ENCODE assay signal across 8 mouse cellular contexts in the genomic region with DNA sequence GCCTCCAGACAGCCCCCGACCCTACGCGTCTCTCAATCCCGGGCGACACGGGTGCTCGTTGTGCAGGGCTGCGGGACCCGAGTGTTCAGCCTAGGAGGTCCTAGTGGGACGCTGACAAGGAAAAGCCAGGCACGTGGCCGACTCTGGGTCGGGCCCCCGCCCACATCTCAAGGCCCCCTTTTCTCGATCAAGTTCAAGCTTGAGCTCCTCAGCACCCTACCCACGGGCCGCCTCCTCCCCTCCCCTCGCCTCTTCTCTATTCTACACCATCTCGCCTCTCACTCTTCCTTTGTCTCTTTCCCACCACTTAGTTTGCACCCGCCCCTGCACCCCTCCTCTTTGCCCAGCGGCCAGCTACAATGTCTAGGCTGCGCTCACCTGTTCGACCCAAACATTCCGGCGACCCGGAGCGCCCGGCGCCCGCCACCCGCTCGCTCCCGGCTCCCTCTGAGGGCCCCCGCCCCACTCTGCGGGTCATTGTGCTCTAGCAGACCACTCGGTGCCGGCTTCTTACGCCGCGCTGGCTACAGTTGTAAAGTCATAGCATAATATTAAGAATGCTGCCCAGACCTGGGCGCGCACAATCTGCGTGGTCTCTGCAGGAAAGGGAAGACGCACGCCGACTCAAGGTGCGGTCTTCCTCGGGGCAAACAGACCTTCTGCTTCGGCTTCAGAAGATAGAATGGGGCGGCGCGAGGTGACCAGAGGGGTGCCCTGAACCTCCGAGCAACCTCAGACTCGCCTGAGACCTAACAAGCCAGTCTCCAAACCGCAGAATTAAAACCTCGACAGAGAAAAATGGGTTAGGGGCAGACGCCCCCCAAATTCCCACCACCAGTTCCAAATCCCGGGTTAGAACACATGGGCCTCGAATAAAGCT. TPM values are rescaled to one million over a fixed set of nuclear protein-coding genes. Genes with fewer than 3 reads are reported as not detected.
DNase-seq lines count a peak whose midpoint lies in the region; ATAC-seq and TF ChIP-seq lines count a peak whose summit lies in the region.

No protein-coding gene starts in this region.

- under 1% methylated on average over 58 of the region's 59 CpGs for WGBS in heart, adult 2 months
- under 1% methylated on average over 59 of the region's 59 CpGs for WGBS in forebrain, embryonic 10.5 days
- under 1% methylated on average over 59 of the region's 59 CpGs for WGBS in intestine, embryonic 16.5 days
- WGBS in stomach, embryonic 15.5 days, result under 1% methylated on average over 55 of the region's 59 CpGs

- H3K4me1 ChIP-seq in heart, adult 2 months (ENCODE audit: control insufficient read depth, insufficient read depth, low read length), result peaks cover 8% of the 10 kb centered on the region
- H3K4me1 ChIP-seq in MEL (ENCODE audit: control insufficient read depth in 1 of 2, insufficient read depth in 2 of 2, low read length in 2 of 2), result no peaks in the 10 kb centered on the region; a peak in 1 of 4 replicates
- H3K4me1 ChIP-seq in forebrain, embryonic 10.5 days, result peaks cover 69% of the 10 kb centered on the region
- H3K4me1 ChIP-seq in intestine, embryonic 16.5 days (ENCODE audit: control insufficient read depth, insufficient read depth, low read length), result peaks cover 37% of the 10 kb centered on the region
- peaks cover 93% of the 10 kb centered on the region for H3K4me1 ChIP-seq in megakaryocyte, embryonic 14.5 days
- H3K4me1 ChIP-seq in stomach, embryonic 15.5 days, result peaks cover 26% of the 10 kb centered on the region

- H3K9me3 ChIP-seq in MEL (replicated peaks; ENCODE audit: insufficient read depth, low read length), result no peaks in the 10 kb centered on the region
- H3K9me3 ChIP-seq in forebrain, embryonic 10.5 days, result no peaks in the 10 kb centered on the region
- no peaks in the 10 kb centered on the region for H3K9me3 ChIP-seq in intestine, embryonic 16.5 days (ENCODE audit: control insufficient read depth, low read length)
- H3K9me3 ChIP-seq in megakaryocyte, embryonic 14.5 days, result no peaks in the 10 kb centered on the region
- H3K9me3 ChIP-seq in stomach, embryonic 15.5 days, result no peaks in the 10 kb centered on the region

- intact Hi-C loops in heart, adult 2 months (cut with DNase I), result loop anchor here (2.0 to 5.0 kb wide), 2 partner anchors 95 to 283 kb away; a partner anchor contains a TSS
- intact Hi-C loops in heart, postnatal 25 days (cut with DNase I), result loop anchor here (5.0 to 10.0 kb wide), 2 partner anchors 153 to 291 kb away; a partner anchor contains a TSS

- H3K36me3 ChIP-seq in heart, adult 2 months (ENCODE audit: control insufficient read depth, insufficient read depth, low read length), result no peaks in the 10 kb centered on the region
- H3K36me3 ChIP-seq in MEL (ENCODE audit: control insufficient read depth in 1 of 2, insufficient read depth in 2 of 2, low read length in 2 of 2), result no peaks in the 10 kb centered on the region
- H3K36me3 ChIP-seq in forebrain, embryonic 10.5 days (replicated peaks), result no peaks in the 10 kb centered on the region
- no peaks in the 10 kb centered on the region for H3K36me3 ChIP-seq in intestine, embryonic 16.5 days (ENCODE audit: control insufficient read depth, insufficient read depth, low read length)
- peaks cover 70% of the 10 kb centered on the region for H3K36me3 ChIP-seq in megakaryocyte, embryonic 14.5 days (replicated peaks; ENCODE audit: low read length)
- H3K36me3 ChIP-seq in stomach, embryonic 15.5 days, result no peaks in the 10 kb centered on the region

- no peak for TF ChIP-seq EP300 in heart, adult 2 months (IDR thresholded peaks at IDR 0.05; ENCODE audit: insufficient read depth, low read depth, low read length)
- no peak for TF ChIP-seq EP300 in MEL (IDR thresholded peaks at IDR 0.05; ENCODE audit: low read depth in 1 of 2, low read length in 2 of 2)

- TF ChIP-seq CTCF in heart, adult 2 months (IDR thresholded peaks at IDR 0.05), result no peak
- no peak for TF ChIP-seq CTCF in MEL (IDR thresholded peaks at IDR 0.05 in 2 of 3, conservative IDR thresholded peaks at IDR 0.05 in 1 of 3; ENCODE audit: control insufficient read depth in 1 of 3, insufficient read depth in 1 of 3, low read depth in 2 of 3, low read length in 3 of 3, poor library complexity in 1 of 3, severe bottlenecking in 1 of 3)

- TF ChIP-seq POLR2A in heart, adult 2 months (IDR thresholded peaks at IDR 0.05; ENCODE audit: insufficient read depth, low read depth, low read length), result no peak
- no peak for TF ChIP-seq POLR2A in MEL (IDR thresholded peaks at IDR 0.05; ENCODE audit: control insufficient read depth in 1 of 2, insufficient read depth in 1 of 2, low read depth in 1 of 2, low read length in 2 of 2, poor library complexity in 1 of 2)

- peak; percentile 37 for ATAC-seq in intestine, embryonic 16.5 days
- peak; percentile 28 for ATAC-seq in stomach, embryonic 15.5 days (ENCODE audit: insufficient read depth, low FRiP score, low read depth)

- no peak for TF ChIP-seq RAD21 in MEL (IDR thresholded peaks at IDR 0.05; ENCODE audit: low read depth, low read length)

- H3K27me3 ChIP-seq in heart, adult 2 months (ENCODE audit: control insufficient read depth, insufficient read depth, low read length), result no peaks in the 10 kb centered on the region
- H3K27me3 ChIP-seq in MEL (ENCODE audit: control insufficient read depth in 1 of 2, insufficient read depth in 2 of 2, low read length in 2 of 2), result no peaks in the 10 kb centered on the region
- peaks cover 16% of the 10 kb centered on the region for H3K27me3 ChIP-seq in forebrain, embryonic 10.5 days (ENCODE audit: poor library complexity, severe bottlenecking)
- H3K27me3 ChIP-seq in intestine, embryonic 16.5 days (replicated peaks; ENCODE audit: control insufficient read depth, insufficient read depth, low read length), result no peaks in the 10 kb centered on the region
- H3K27me3 ChIP-seq in megakaryocyte, embryonic 14.5 days (replicated peaks), result no peaks in the 10 kb centered on the region
- no peaks in the 10 kb centered on the region for H3K27me3 ChIP-seq in stomach, embryonic 15.5 days (replicated peaks)

- DNase-seq in heart, adult 2 months, result peak; percentile 34 to 56
- no peak for DNase-seq in heart, postnatal 25 days (ENCODE audit: low spot score)
- peak; percentile 45 for DNase-seq in MEL (ENCODE audit: low read depth, low spot score)
- DNase-seq in forebrain, embryonic 10.5 days (ENCODE audit: extremely low spot score, low spot score), result peak; percentile 73
- no peak for DNase-seq in left cerebral cortex, adult 11 months (ENCODE audit: low spot score)

- peak overlapping the region; percentile 98 for H3K4me2 ChIP-seq in intestine, embryonic 16.5 days (ENCODE audit: low read depth, low read length)
- peak overlapping the region; percentile 89 for H3K4me2 ChIP-seq in stomach, embryonic 15.5 days

- no peaks in the 10 kb centered on the region; the same call in 1 of the 2 replicates for H3K79me2 ChIP-seq in heart, adult 2 months (replicated peaks; ENCODE audit: control insufficient read depth, insufficient read depth, low read length)
- H3K79me2 ChIP-seq in MEL (ENCODE audit: control insufficient read depth, insufficient read depth, low read length, poor library complexity), result no peaks in the 10 kb centered on the region

- H3K4me3 ChIP-seq in heart, adult 2 months, result peak overlapping the region; percentile 61
- peak overlapping the region; percentile 32 to 58 for H3K4me3 ChIP-seq in MEL (ENCODE audit: control insufficient read depth in 1 of 2, insufficient read depth in 1 of 2, low read depth in 2 of 2, low read length in 2 of 2)
- H3K4me3 ChIP-seq in forebrain, embryonic 10.5 days, result peak overlapping the region; percentile 81
- H3K4me3 ChIP-seq in intestine, embryonic 16.5 days (ENCODE audit: low read length), result peak overlapping the region; percentile 99
- peak overlapping the region; percentile 92 for H3K4me3 ChIP-seq in megakaryocyte, embryonic 14.5 days (replicated peaks)
- peak overlapping the region; percentile 93 for H3K4me3 ChIP-seq in stomach, embryonic 15.5 days (replicated peaks)

- H3K9ac ChIP-seq in heart, adult 2 months (ENCODE audit: low read depth, low read length), result peak overlapping the region; percentile 60
- peak overlapping the region; percentile 54 for H3K9ac ChIP-seq in MEL (ENCODE audit: control insufficient read depth, low read depth, low read length, poor library complexity, severe bottlenecking)
- H3K9ac ChIP-seq in intestine, embryonic 16.5 days (ENCODE audit: low read depth, low read length), result peak overlapping the region; percentile 97
- H3K9ac ChIP-seq in stomach, embryonic 15.5 days, result peak overlapping the region; percentile 29

- H3K27ac ChIP-seq in heart, adult 2 months, result peak overlapping the region; percentile 77
- no peak overlapping the region for H3K27ac ChIP-seq in MEL (ENCODE audit: control insufficient read depth, low read depth, low read length)
- H3K27ac ChIP-seq in forebrain, embryonic 10.5 days, result peak overlapping the region; percentile 91
- peak overlapping the region; percentile 100 for H3K27ac ChIP-seq in intestine, embryonic 16.5 days (ENCODE audit: low read length)
- peak overlapping the region; percentile 97 for H3K27ac ChIP-seq in stomach, embryonic 15.5 days

TF ChIP-seq in MEL, 35 proteins besides CTCF, POLR2A, EP300 and RAD21:
- no peak for TF ChIP-seq GABPA (IDR thresholded peaks at IDR 0.05; ENCODE audit: low read depth, low read length)
- TF ChIP-seq USF1 (IDR thresholded peaks at IDR 0.05; ENCODE audit: low read depth, low read length), result no peak
- TF ChIP-seq TBP (IDR thresholded peaks at IDR 0.05; ENCODE audit: low read depth, low read length), result no peak
- TF ChIP-seq MAFK (IDR thresholded peaks at IDR 0.05; ENCODE audit: borderline replicate concordance, low read depth, low read length), result no peak
- TF ChIP-seq JUND (IDR thresholded peaks at IDR 0.05; ENCODE audit: low read depth, low read length), result no peak
- TF ChIP-seq CHD1 (IDR thresholded peaks at IDR 0.05; ENCODE audit: low read depth, low read length), result no peak

RNA-seq across cellular contexts. Expression of a gene that starts 47.2 kb away (rescaled TPM):
- not detected for total RNA-seq in heart, adult 2 months (2021)
- polyA plus RNA-seq in heart, adult 2 months (2012; rRNA removed), result not detected in 2 replicates
- not detected for total RNA-seq in heart, postnatal 25 days (2021)
- total RNA-seq in MEL (2012; rRNA removed), result not detected in 2 replicates
- under 1 TPM in 1 of 2 experiments, not detected in 1; 0.24 TPM for polyA plus RNA-seq in MEL (2012; ENCODE audit: insufficient read depth in 1 of 2, insufficient read length in 2 of 2, low read depth in 1 of 2, low replicate concordance in 2 of 2, missing spikeins in 1 of 2)
- polyA plus RNA-seq in forebrain, embryonic 10.5 days (2016; fragmentation: Nextera tagmentation; extraction: Ambion mirVana), result not detected in 2 replicates
- polyA plus RNA-seq in intestine, embryonic 16.5 days (2015; fragmentation: Nextera tagmentation; extraction: Ambion mirVana), result not detected in 2 replicates
- 0.54 TPM in 1 of 2 replicates, not detected in the other for polyA plus RNA-seq in megakaryocyte, embryonic 14.5 days (2012; ENCODE audit: insufficient read depth, low replicate concordance)
- not detected in 2 replicates for polyA plus RNA-seq in stomach, embryonic 15.5 days (2015; fragmentation: Nextera tagmentation; extraction: Ambion mirVana)

Comparison
In these comparisons a context has a peak if more than half of its experiments do, and no peak if none do; other contexts are left out.
1. DNase-seq: peak in heart, adult 2 months (2 of 2), MEL (single experiment) and forebrain, embryonic 10.5 days (single experiment); none in heart, postnatal 25 days (single experiment) and left cerebral cortex, adult 11 months (single experiment).
2. H3K4me3 ChIP-seq: peak in every context shown above with its lines; median percentile 99 in intestine, embryonic 16.5 days; 93 in stomach, embryonic 15.5 days; 92 in megakaryocyte, embryonic 14.5 days; 81 in forebrain, embryonic 10.5 days; 61 in heart, adult 2 months; 45 in MEL.
3. H3K9ac ChIP-seq: peak in every context shown above with its lines; median percentile 97 in intestine, embryonic 16.5 days; 60 in heart, adult 2 months; 54 in MEL; 29 in stomach, embryonic 15.5 days.